Mouse (Mus musculus): Measurements from ENCODE around the gene Arid1a.

DNA sequence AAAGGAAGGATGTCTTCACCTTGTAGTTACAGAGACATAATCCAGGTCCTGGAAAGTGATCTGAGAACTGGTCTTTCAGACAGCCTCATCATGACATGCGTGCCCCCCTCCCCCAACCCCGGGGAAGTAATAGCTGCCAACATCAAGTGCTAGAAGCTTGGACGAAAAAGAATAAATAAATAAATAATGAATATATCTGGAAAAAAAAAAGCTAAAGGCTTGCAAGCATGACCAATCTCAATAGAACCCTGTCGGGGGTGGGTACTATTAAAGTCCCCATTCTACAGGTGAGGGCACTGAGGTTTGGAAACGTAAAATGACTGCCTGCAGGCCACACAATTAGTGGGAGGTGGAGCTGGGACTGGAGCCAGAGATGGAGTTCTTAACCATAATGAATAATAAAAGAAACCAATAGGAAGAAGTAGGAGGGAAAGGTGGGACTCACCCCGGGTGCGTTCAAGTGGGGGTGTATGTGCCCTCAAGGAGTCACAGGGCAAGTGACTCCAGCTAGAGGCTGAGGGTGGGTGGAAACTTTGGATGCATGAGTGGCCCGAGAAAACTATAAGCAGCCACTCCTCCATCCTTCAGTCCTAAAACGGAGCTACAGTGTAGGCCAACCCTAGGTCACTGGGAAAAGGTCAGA, 124.7 kb downstream of the Arid1a start:
- TF ChIP-seq CTCF (IDR thresholded peaks at IDR 0.05; ENCODE audit: borderline replicate concordance, insufficient read depth, low read depth, low read length): no peak
- TF ChIP-seq POLR2A (IDR thresholded peaks at IDR 0.05; ENCODE audit: borderline replicate concordance, insufficient read depth, low read length): no peak
